19 mouse cellular contexts compared by ENCODE assay signal in genomic region chr8:11379590-11379989, GRCm38 (mm10).
DNase-seq lines count a peak whose midpoint lies in the region; ATAC-seq lines count a peak whose summit lies in the region.
"Had no signal": no experiment of that assay in that cellular context is flagged by ENCODE, and none has a peak within 500 bp of the region (broad histone marks: within the 10 kb centered on the region; RNA-seq: fewer than 3 reads in every experiment).

No protein-coding gene starts in this region.

- WGBS in heart, embryonic 15.5 days = 53% methylated on average over 7 of the region's 7 CpGs

- intact Hi-C loops in heart, postnatal 14 days (cut with DNase I) = no loop called here

- no peaks in the 10 kb centered on the region for H3K36me3 ChIP-seq in heart, embryonic 15.5 days
- H3K36me3 ChIP-seq: hindbrain, embryonic 13.5 days; liver, embryonic 12.5 days; midbrain, embryonic 13.5 days had no signal

- no peaks in the 10 kb centered on the region for H3K27me3 ChIP-seq in heart, embryonic 15.5 days
- H3K27me3 ChIP-seq: midbrain, embryonic 13.5 days had no signal

- no peaks in the 10 kb centered on the region for H3K9me3 ChIP-seq in heart, embryonic 15.5 days (replicated peaks)
- H3K9me3 ChIP-seq: hindbrain, embryonic 13.5 days; limb, embryonic 10.5 days; liver, embryonic 12.5 days; midbrain, embryonic 13.5 days had no signal

- H3K4me3 ChIP-seq in brown adipose tissue, adult 24 weeks (ENCODE audit: insufficient read depth, low read depth, low read length) = no peak overlapping the region
- H3K4me3 ChIP-seq in heart, embryonic 15.5 days = no peak overlapping the region
- H3K4me3 ChIP-seq: hindbrain, embryonic 13.5 days; limb, embryonic 10.5 days; liver, embryonic 12.5 days; midbrain, embryonic 13.5 days had no signal

- no peak overlapping the region for H3K4me2 ChIP-seq in heart, embryonic 15.5 days
- H3K4me2 ChIP-seq: hindbrain, embryonic 13.5 days; liver, embryonic 12.5 days; midbrain, embryonic 13.5 days had no signal

- peak overlapping the region; percentile 89 for H3K27ac ChIP-seq in brown adipose tissue, adult 24 weeks (replicated peaks; ENCODE audit: low read depth, low read length)
- H3K27ac ChIP-seq in heart, embryonic 15.5 days = peak overlapping the region; percentile 58
- H3K27ac ChIP-seq: hindbrain, embryonic 13.5 days; limb, embryonic 10.5 days; macrophage; midbrain, embryonic 13.5 days had no signal

- DNase-seq in heart, adult 8-10 months (ENCODE audit: low spot score) = peak; percentile 72
- no peak for DNase-seq in heart, postnatal 14 days
- peak; percentile 69 for DNase-seq in kidney, postnatal 14 days
- no peak for DNase-seq in urinary bladder, postnatal 10 days (ENCODE audit: low spot score)
- no peak for DNase-seq in layer of hippocampus, postnatal 10 days (ENCODE audit: low spot score in 2 of 2)
- DNase-seq: B cell, adult 2 months; cerebellum, postnatal 25 days; gastrocnemius, postnatal 36 days; layer of hippocampus, postnatal 36 days; right cerebral cortex, adult 18-20 months; thymus, postnatal 36 days had no signal

- H3K4me1 ChIP-seq in brown adipose tissue, adult 24 weeks (ENCODE audit: control insufficient read depth, insufficient read depth, insufficient read length, low read length) = peaks cover 77% of the 10 kb centered on the region
- H3K4me1 ChIP-seq in heart, embryonic 15.5 days (replicated peaks) = peaks cover 80% of the 10 kb centered on the region
- H3K4me1 ChIP-seq: liver, embryonic 12.5 days had no signal

- H3K9ac ChIP-seq in heart, embryonic 15.5 days = no peak overlapping the region
- H3K9ac ChIP-seq: hindbrain, embryonic 13.5 days; liver, embryonic 12.5 days; midbrain, embryonic 13.5 days had no signal

- no peak for ATAC-seq in heart, embryonic 15.5 days (replicated peaks; ENCODE audit: insufficient number of reproducible peaks, insufficient read depth, low FRiP score, low read depth)
- ATAC-seq: intestine, postnatal 0 days; liver, embryonic 12.5 days; midbrain, embryonic 13.5 days had no signal

Comparison
In these comparisons a context has a peak if more than half of its experiments do, and no peak if none do; other contexts are left out.
1. DNase-seq: peak in heart, adult 8-10 months (single experiment) and kidney, postnatal 14 days (single experiment); none in heart, postnatal 14 days (0 of 2), urinary bladder, postnatal 10 days (single experiment) and layer of hippocampus, postnatal 10 days (0 of 2).